In the genomic region with DNA sequence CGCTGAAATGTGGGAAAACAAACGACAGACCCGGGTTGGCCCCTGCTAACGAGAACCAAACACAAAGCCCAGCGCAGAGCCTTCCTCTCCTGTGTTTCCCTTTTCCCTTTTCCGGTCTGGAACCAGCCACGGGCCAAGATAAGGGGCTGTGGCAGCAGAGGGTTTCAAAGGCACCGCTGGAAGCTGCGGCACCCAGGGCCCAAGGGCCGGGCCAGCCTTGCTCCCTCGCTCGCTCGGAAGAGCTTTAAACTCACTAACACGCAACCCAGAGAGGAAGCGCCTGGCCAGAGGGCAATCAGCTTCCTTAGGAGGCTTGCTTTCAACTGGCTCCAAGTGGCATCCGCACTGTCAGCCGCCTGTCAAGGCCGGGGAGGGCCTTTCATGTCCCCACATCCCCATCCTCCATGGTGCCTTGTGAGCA, we compare ENCODE assay signal across 8 mouse cellular contexts. TPM values are rescaled to one million over a fixed set of nuclear protein-coding genes. Genes with fewer than 3 reads are reported as not detected.
DNase-seq lines count a peak whose midpoint lies in the region; ATAC-seq and TF ChIP-seq lines count a peak whose summit lies in the region.

No protein-coding gene starts in this region.

- peak; percentile 14; the same call in 1 of the 2 replicates for ATAC-seq in megakaryocyte progenitor cell, adult 5-6 weeks (replicated peaks; ENCODE audit: poor library complexity)
- no peak for ATAC-seq in cerebellum, adult (ENCODE audit: insufficient number of reproducible peaks, low FRiP score, low TSS enrichment)

- intact Hi-C loops in gastrocnemius, adult 2 months (cut with DNase I): loop anchor here (5.0 kb wide), 1 partner anchor 39 kb away; no protein-coding TSS in a partner anchor
- intact Hi-C loops in gastrocnemius, postnatal 14 days (cut with DNase I; ENCODE audit: low total_unique reads): loop anchor here (5.0 kb wide), 1 partner anchor 34 kb away; no protein-coding TSS in a partner anchor

- H3K27ac ChIP-seq in gastrocnemius, adult 2 months: peak overlapping the region; percentile 35; the same call in 1 of the 2 replicates

- H3K4me3 ChIP-seq in gastrocnemius, adult 2 months: peak overlapping the region; percentile 36

- TF ChIP-seq CTCF in gastrocnemius, adult 2 months (IDR thresholded peaks at IDR 0.05): no peak

- DNase-seq in gastrocnemius, adult 2 months: no peak
- no peak for DNase-seq in gastrocnemius, postnatal 14 days
- DNase-seq in embryo, embryonic 10 days (ENCODE audit: low spot score): peak; percentile 57
- DNase-seq in kidney, postnatal 14 days: peak; percentile 50
- DNase-seq in cerebellum, adult 8-10 months: no peak
- DNase-seq in gastrocnemius, postnatal 4 days (ENCODE audit: low spot score in 2 of 2): no peak

RNA-seq across cellular contexts. Expression of a gene that starts 47.9 kb away (rescaled TPM):
- total RNA-seq in gastrocnemius, adult 2 months (2021): 1 to 10 TPM; 7.1 to 9.1 TPM
- total RNA-seq in gastrocnemius, postnatal 14 days (2021): 1 to 10 TPM; 6.5 to 7.5 TPM
- total RNA-seq in megakaryocyte progenitor cell, adult 5-6 weeks (2015): 1.7 TPM in 2 replicates
- 0.17 and 0.47 TPM in 2 replicates for total RNA-seq in megakaryocyte progenitor cell, adult 5-6 weeks (2017)
- 10 to 100 TPM; 23.5 to 24.7 TPM for total RNA-seq in gastrocnemius, postnatal 4 days (2021)

Comparison
In these comparisons a context has a peak if more than half of its experiments do, and no peak if none do; other contexts are left out.
1. DNase-seq: peak in embryo, embryonic 10 days (single experiment) and kidney, postnatal 14 days (single experiment); none in gastrocnemius, adult 2 months (single experiment), gastrocnemius, postnatal 14 days (single experiment), cerebellum, adult 8-10 months (single experiment) and gastrocnemius, postnatal 4 days (0 of 2).